Mouse (Mus musculus): ENCODE measurements around the gene Tbce. TPM values are rescaled to one million over a fixed set of nuclear protein-coding genes. Genes with fewer than 3 reads are reported as not detected.

Tbce gene
- 54.1 and 95.3 TPM in 2 replicates for total RNA-seq (2015; ENCODE audit: low replicate concordance)
- total RNA-seq (2017; ENCODE audit: low replicate concordance), result 71.3 and 80.4 TPM in 2 replicates

- peak; percentile 97 for ATAC-seq (replicated peaks; ENCODE audit: low FRiP score, poor library complexity, severe bottlenecking)
These were observed at the start of gene Tbce for GRCm38 (mm10) chr13:14039292-14039965. Tbce (minus strand) TSS chr13:14039638.

- no peak for ATAC-seq (replicated peaks; ENCODE audit: low FRiP score, poor library complexity, severe bottlenecking)
These were observed 49.2 kb upstream of the Tbce start for GRCm38 (mm10) chr13:14088669-14089068.

GRCm38 (mm10) chr13:14075326-14075725 is 35.9 kb upstream of the Tbce start:
- ATAC-seq (replicated peaks; ENCODE audit: low FRiP score, poor library complexity, severe bottlenecking), result 0 out of 2 replicates have a peak, but pooled peaks have one; percentile 51

DNA sequence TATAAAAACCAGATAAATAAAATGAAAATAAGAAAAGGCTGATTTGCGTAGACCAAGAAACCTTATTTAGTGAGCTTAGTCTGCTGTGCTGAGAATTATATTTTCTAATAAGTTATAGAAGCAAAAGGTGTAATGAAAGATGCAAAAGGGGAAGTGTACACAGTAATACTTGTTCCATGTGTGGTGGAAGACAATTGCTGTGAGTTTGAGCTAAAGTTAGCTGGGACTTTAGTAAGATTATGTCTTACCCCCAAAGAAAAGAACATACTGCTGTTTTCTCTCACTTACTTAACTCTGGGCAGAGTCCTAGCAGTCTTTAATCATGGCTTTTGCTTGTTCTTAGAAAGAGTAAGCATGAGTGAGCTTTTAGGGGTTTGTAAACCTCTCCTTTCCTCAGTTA is 34.9 kb upstream of the Tbce start:
- ATAC-seq (replicated peaks; ENCODE audit: low FRiP score, poor library complexity, severe bottlenecking), result no peak

DNA sequence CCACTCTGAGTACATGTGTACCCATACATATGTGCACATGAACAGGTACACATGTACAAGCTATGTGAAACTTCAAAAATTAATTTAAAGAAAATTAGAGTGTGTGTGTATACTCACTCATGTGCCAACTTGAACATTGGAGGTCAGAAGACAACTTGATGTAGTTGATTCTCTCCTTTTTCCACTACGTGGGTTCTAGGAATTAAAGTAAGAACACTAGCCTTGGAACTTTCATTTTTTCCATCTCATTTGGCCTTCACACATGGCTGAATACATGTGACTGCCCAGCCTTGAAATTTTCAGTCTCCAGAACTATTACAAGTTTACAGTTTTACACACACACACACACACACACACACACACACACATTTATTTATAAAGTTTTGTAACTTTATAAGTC is 29.9 kb upstream of the Tbce start:
- ATAC-seq (replicated peaks; ENCODE audit: low FRiP score, poor library complexity, severe bottlenecking), result no peak

- ATAC-seq (replicated peaks; ENCODE audit: low FRiP score, poor library complexity, severe bottlenecking), result no peak
These were observed 28.6 kb upstream of the Tbce start for GRCm38 (mm10) chr13:14068035-14068434.

- no peak for ATAC-seq (replicated peaks; ENCODE audit: low FRiP score, poor library complexity, severe bottlenecking)
These were observed 26.3 kb upstream of the Tbce start for GRCm38 (mm10) chr13:14065701-14066100.

- ATAC-seq (replicated peaks; ENCODE audit: low FRiP score, poor library complexity, severe bottlenecking), result peak; percentile 28
These were observed 25.6 kb upstream of the Tbce start for GRCm38 (mm10) chr13:14065028-14065380.

DNA sequence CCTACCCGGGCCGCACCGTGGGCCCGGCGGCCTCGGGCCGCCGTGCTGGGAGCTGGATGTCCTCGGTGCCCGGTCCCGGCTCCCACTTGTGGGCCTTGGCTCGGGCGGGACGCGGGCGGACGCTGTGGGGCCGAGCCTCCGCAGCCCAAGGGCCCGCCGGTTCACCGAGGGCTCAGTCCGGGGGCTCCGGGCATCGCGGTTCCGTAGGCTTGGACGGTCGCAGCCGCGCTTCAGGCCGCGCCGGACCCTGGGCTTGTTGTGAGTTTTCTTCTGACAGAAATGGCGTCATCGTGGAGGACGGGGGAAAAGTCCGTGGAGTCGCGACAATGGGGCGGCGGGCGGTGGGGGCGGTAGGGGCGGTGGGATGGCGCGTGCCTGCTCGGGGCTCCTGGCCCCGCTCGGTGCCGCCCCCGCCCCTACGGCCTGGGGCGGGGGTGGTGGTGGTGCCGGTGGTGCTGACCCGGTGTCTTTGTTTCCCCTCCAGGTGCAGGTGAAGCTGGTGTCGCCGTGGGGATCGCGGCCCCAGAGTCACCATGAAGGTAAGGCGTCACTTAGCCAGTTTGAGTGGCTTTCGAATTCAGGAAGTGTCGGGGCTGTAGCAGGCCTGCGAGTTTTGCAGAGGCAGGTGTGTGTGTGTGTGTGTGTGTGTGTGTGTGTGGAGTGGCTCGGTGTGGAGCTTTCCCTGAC is 25.0 kb upstream of the Tbce start:
- ATAC-seq (replicated peaks; ENCODE audit: low FRiP score, poor library complexity, severe bottlenecking), result no peak

DNA sequence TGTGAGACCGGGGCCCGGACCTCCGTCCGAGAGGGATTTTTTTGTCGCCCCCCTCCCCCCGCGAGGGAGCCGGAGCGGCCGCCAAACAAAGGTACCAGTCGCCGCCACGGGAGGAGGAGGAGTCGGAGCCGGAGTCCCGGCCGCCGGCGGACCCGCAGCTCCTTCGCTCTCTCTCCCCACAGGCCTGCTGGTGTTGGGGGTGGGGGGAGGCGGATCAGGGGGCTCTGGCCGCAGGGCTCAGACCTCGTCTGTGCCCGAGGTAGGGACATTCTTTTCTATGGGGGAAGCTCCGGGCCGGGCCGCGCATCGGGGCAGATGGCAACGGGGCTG is 24.5 kb upstream of the Tbce start:
- ATAC-seq (replicated peaks; ENCODE audit: low FRiP score, poor library complexity, severe bottlenecking), result peak; percentile 6

DNA sequence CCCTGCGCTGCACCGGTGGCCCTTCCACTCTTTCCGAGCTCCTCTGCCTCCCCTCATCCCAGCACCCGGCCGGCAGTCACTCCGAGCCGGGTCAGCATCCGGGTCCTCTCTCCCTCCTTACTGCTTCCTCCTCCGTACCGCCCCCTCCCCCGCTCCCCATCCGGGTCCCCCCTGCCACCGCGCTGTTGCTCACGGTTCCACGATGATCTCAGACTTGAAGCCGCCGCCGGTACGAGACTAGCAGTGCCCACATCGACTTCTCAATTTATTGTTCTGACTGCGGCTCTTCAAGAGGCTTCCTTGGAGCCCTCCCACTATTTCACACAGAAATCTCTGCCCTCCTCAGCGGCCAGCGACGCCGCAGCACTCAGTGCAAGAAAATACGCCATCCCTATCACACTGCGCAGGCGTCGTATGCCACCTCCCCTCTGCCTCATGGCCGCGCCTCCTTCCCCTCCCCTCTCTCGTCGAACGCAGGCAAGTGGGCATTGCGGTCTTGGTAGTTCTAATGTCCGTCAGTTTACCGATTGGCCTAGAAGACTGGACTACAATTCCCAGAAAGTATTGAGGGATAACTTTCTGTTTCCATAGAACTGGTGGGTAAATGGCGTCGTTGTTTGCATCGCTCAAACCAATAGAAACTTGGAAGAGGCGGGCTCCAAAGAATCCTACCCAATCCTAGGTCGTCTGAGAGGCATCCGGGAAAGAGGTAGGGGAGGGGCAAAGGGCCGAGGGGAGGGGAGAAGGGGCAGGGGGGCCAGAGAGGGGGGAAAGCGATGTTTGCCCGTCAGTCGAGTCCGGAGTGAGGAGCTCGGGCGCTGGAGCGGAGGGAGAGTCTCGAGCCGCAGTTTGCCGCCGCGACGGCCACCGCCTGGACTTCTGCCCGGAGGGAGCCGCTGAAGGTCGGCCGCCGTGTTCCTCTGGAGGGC is 23.8 kb upstream of the Tbce start, which contains the start of the genes Arid4b and Ggps1:
Gene Arid4b, plus strand, starts transcription at position 220 of the 929 bp plus-strand sequence.
Gene Ggps1, minus strand, starts transcription at position 476 of the 929 bp plus-strand sequence.
- peak; percentile 92 for ATAC-seq (replicated peaks; ENCODE audit: low FRiP score, poor library complexity, severe bottlenecking)

DNA sequence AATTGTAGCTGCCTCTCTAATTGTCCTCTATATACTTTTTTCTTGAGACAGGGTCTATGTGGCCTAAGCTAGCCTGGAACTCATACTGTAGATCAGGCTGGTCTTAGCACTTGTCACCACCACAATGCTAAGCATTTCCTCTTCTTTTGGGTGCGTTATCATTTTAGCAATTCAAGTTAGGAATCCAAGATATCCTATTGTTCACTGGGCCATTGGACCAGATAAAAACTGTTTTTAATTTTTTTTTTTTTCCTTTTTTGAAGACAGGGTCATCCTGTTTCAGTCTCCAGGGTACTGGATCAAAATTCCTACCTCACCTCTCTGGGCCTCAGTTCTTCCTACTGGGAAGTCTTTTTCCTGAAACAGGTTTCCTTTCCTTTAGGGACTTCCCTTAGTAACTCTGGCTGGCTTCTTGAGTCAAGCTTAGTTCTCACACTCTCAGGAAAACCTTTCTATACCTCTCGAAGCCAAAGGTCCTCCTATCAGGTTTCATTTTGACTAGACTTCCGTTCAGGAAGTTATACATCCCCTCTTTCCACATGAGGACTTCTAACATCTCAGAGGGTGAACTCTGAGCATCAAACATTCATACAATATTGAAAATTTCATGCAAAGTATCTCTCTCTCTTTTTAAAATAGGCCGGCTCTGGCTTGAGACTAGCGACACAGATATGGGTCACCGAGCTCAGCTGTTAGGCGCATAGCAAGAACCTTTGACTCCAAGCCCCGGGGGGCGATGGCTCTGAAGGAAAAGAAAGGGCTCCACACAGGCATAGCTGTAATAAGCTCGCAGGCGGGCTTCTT is 23.0 kb upstream of the Tbce start:
- ATAC-seq (replicated peaks; ENCODE audit: low FRiP score, poor library complexity, severe bottlenecking), result peak; percentile 2

DNA sequence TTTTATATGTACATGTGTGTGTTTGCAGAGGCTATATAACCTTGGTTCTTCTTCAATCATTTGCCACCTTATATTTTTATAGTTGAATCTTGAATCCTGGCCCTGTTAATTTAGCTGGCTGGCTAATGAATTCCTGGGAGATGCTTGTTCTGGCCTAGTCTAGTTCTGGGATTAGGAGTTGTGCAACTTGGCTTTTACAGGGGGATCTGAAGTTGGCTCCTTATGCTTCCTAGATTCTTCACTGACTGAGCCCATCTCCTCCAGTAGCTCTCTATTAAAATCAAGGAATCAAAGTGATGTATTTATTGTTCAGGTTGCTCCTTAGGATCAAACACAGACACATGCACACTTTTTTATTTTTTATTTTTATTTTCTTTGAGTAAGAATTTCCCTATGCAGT is 20.1 kb upstream of the Tbce start:
- no peak for ATAC-seq (replicated peaks; ENCODE audit: low FRiP score, poor library complexity, severe bottlenecking)

DNA sequence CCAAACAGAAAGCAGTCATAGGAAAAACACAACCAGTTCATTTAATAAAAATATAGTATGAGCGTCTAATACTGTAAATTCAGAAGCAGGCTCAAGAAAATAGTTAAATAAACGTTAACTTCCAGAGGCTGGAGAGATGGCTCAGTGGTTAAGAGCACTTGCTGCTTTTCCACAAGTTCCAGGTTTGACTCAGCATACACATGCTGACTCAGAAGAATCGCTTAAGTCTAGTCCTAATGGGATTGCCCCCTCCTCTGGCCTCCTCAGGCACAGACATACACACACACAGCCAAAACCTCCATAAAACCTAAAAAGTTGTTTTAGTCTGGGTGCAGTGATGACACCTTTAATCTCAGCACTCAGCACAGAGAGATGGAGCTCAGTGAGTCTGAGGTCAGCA is 17.4 kb upstream of the Tbce start:
- no peak for ATAC-seq (replicated peaks; ENCODE audit: low FRiP score, poor library complexity, severe bottlenecking)

GRCm38 (mm10) chr13:14049878-14050277 is 10.4 kb upstream of the Tbce start:
- ATAC-seq (replicated peaks; ENCODE audit: low FRiP score, poor library complexity, severe bottlenecking), result no peak

GRCm38 (mm10) chr13:14044521-14044920 is 5.1 kb upstream of the Tbce start:
- no peak for ATAC-seq (replicated peaks; ENCODE audit: low FRiP score, poor library complexity, severe bottlenecking)

DNA sequence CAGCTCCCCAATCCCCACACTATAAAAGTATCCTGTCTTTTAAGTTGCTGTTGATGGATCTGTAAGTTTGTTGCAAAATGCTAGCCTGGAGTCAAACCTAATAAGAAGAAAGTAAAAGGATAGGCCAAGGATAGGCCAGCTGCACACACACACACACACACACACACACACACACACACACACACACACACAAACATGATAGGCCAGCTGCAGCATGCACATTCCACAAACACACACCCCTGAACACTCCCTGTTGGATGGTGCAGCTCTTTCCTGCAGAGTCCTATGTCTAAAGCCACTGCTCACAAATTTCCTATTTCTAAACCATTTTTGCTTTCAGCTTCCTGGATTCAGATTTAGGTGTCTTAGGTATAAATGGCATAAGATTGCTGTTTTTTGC is 4.4 kb upstream of the Tbce start:
- ATAC-seq (replicated peaks; ENCODE audit: low FRiP score, poor library complexity, severe bottlenecking), result no peak

GRCm38 (mm10) chr13:14040186-14040585 is 748 bp upstream of the Tbce start:
- ATAC-seq (replicated peaks; ENCODE audit: low FRiP score, poor library complexity, severe bottlenecking), result no peak

DNA sequence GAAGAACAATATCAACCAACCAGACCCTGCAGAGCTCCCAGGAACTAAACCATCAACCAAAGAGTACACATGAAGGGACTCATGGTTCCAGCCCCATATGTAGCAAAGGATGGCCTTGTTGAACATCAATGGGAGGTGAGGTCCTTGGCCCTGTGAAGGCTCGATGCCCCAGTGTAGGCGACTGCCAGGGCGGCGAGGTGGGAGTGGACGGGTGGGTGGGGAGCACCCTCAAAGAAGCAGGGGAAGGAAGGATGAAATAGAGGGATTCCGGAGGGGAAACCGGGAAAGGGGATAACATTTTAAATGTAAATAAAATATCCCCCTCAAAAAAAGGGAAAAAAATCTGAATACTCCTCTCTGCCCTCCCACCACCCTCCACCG is 537 bp downstream of the Tbce start:
- no peak for ATAC-seq (replicated peaks; ENCODE audit: low FRiP score, poor library complexity, severe bottlenecking)

Measured in erythroblast, adult 5-6 weeks (primary cell).